Mouse (Mus musculus): ENCODE measurements around the gene Gm49395.

The Gm49395 gene

GRCm38 (mm10) chr13:115052568-115052967 is 49.2 kb downstream of the Gm49395 start:
- DNase-seq (ENCODE audit: low spot score in 2 of 2), result no peak

- no peak for DNase-seq (ENCODE audit: low spot score in 2 of 2)
These were observed 50.8 kb downstream of the Gm49395 start for GRCm38 (mm10) chr13:115050660-115051559.

- no peak for DNase-seq (ENCODE audit: low spot score in 2 of 2)
These were observed 59.1 kb downstream of the Gm49395 start for GRCm38 (mm10) chr13:115042652-115043051.

DNA sequence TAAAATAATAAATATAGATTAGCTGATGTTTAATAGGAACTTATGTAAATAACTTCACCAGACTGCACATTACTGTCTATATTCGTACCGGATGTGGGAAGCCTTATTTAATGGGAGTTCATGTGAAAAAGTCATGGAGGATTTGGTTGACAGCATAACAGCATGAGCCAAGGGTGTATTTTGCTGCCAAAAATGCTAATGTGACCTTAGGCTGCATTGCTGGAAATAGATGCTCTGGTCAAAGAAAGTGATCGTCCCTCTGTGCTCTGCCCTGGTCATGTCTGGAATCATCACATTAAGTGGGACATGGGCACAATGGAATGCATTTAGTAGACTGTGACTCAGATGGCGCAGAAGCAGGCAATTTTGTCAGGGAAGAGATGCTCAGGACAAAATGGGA is 64.4 kb downstream of the Gm49395 start:
- DNase-seq (ENCODE audit: low spot score in 2 of 2), result no peak

DNA sequence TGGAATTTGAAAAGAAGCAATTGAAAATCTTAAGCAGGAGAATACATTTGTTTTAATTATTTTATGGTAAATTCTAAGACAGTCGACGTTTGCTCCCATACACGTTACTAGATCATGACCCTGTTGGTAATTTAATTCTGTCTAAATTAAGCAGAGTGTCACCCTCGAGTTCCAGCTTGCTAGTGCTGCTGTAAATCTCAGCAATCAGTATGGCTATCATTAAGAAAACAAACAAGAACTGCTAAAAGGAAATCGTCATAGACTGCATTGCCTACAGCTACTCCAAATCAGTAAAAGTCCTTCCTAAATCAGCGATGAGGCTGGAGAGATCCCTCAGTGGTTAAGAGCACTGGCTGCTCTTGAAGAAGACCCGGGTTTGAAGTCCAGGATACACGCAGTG is 66.3 kb downstream of the Gm49395 start:
- DNase-seq (ENCODE audit: low spot score in 2 of 2), result no peak

DNA sequence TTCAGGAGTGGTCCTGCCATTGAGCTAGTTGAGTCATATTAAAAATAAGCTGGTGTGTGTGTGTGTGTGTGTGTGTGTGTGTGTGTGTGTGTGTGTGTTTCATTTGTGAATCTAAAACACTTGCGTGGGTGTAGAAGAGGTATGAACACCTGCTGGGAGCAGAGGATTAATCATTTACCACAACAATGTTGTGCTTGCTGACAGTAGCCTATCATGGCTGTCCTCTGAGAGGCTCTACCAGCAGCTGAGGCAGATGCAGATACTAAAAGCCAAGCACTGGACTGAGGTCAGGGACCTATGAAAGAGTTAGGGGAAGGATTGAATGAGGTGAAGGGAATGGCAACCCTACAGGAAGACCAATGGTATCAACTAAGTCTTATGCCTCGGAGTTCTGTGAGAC is 68.6 kb downstream of the Gm49395 start:
- no peak for DNase-seq (ENCODE audit: low spot score in 2 of 2)

- no peak for DNase-seq (ENCODE audit: low spot score in 2 of 2)
These were observed 70.3 kb downstream of the Gm49395 start for GRCm38 (mm10) chr13:115031177-115032000.

DNA sequence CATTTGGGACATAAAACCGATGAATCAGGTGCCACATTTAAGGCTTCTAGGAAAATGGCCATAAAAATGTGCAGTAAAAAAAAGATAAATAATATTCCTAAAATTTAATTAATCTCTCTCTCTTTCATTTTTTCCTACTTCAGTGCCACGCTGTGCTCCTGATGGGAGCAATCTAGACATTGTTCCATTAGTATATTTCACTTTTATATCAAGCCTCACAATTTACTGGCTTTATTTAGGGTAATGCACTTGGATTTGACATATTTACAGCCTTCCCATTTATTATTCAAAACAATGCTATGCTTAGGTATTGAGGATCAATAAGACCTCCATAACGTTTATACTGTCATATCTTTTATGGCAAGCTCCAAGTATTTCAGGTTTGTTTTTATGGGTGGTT is 76.3 kb downstream of the Gm49395 start:
- DNase-seq (ENCODE audit: low spot score in 2 of 2), result no peak

- no peak for DNase-seq (ENCODE audit: low spot score in 2 of 2)
These were observed 79.5 kb downstream of the Gm49395 start for GRCm38 (mm10) chr13:115022117-115022787.

DNA sequence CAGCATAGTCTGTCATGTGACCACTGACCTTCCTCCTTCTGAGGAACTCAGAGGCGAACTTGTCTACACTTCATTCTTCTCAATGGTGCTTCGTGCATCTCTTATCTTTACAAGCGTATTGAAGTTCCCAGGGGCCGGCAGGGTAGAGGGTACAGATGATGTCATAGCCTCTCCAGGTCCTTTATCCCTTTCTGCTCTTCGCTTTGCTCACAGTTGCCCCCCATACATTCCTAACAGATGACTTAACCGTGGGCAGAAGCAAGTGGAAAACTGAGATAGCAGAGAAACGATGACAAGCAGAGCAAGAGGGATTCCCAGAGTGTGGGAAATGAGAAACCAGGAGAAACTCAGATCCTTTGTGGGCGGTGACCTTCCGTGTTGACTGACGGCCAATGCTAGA is 80.3 kb downstream of the Gm49395 start:
- no peak for DNase-seq (ENCODE audit: low spot score in 2 of 2)

DNA sequence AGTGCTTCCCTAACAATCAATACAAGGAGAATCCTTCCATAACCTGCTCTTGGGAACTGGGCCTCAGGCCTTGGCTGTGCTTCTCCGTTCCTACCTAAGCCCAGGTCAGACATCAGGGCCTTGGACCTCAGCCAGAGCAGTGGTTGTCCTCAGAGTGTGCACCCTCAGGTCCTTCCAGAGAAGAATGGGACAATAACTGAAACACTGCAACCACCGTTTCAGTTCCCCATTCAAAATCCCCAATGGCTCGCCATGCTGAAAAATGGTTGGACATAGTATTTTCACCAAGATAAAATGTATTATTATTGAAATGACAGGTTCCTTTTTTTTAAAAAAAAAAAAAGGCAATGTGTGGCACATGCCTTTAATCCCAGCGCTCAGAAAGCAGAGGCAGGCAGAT is 81.0 kb downstream of the Gm49395 start:
- no peak for DNase-seq (ENCODE audit: low spot score in 2 of 2)

DNA sequence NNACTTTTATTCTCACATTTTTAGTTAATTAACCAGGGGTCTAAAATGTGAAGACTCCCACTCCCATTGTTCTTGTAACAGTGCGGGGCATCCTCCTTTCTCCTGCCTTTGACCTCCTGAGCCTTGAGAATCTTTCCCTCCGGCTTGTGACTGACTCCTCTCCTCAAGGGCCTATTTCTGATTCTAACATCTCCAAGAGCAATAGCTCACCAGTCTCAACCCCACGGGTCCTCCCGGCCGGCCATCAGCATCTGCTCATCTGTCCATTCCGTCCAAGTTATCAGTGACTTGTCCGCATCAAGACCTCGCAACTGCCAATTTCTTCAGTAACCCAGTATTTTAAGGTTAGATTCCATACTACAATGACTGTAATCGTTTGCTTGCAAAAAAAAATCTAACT is 84.2 kb downstream of the Gm49395 start:
- DNase-seq (ENCODE audit: low spot score in 2 of 2), result no peak

GRCm38 (mm10) chr13:115011547-115011946 is 90.2 kb downstream of the Gm49395 start:
- DNase-seq (ENCODE audit: low spot score in 2 of 2), result no peak

- DNase-seq (ENCODE audit: low spot score in 2 of 2), result no peak
These were observed 95.4 kb downstream of the Gm49395 start for GRCm38 (mm10) chr13:115006213-115006835.

GRCm38 (mm10) chr13:115005342-115005741 is 96.4 kb downstream of the Gm49395 start:
- DNase-seq (ENCODE audit: low spot score in 2 of 2), result no peak

DNA sequence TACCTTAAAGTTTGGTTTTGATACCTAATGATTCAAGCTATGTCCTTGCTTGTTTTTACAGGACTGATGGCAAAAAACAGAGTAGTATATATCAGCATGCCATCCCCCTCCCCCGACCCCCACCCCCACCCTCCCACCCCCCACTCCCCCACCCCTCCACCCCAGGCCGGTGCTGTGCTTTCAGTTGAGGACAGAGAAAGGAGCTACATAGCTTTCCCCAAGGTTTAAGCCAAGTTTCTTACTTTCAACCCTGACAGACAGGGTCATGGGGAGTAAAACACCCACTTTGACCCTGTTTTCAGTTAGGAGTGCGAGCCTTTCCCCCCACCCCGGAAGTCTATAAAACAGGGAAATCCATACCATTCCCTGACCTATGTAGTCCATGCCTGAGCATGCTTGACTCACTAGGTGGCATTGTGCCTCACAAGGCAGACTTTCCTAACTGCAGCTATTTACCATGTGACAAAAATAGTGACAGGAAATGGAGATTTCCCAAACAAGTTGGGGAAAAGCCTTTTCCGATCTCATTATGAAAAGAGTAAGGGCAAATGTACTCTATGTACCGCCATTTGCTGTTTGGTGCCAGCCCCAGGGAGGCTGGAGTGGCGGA is 98.2 kb downstream of the Gm49395 start:
- DNase-seq (ENCODE audit: low spot score in 2 of 2), result no peak

DNA sequence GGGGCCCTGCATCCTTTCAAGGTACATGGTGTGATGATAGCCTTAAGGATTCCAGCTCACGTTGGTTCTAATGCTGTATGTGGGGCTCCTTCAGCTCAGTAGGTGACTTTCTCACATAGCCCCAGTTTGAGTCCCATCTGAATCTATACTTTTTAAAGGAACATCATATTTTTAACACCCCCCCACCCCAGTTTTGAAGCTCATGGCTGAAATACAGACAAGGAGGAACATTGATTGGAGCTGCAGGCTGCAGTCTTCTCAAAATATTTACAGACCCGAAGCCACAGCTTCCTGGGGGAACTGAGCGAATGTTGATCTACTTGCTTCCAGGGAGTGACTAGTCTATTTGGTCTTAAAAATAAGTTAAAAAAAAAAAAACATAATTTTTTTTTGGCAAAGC is 98.9 kb downstream of the Gm49395 start:
- no peak for DNase-seq (ENCODE audit: low spot score in 2 of 2)

DNA sequence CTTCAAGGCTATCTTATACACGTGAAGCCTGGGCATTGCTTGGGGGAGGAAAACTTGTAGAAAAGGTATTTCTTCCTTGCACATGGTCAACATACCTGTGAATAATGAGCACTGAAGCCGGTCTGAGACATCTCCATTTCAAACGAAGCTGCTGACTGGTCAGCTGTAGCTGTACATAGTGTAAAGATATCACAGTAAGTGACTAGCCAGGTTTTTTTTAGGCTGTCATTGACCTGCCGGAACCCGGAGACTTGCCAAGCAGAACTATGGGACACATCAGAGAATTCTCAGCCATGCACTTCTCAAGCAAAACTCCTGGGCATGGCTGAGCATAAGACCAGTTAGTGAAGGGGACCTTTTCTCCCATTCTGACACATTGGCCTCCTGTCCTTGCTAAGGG is 99.6 kb downstream of the Gm49395 start:
- DNase-seq (ENCODE audit: low spot score in 2 of 2), result no peak

- no peak for DNase-seq (ENCODE audit: low spot score in 2 of 2)
These were observed 102.1 kb downstream of the Gm49395 start for GRCm38 (mm10) chr13:114999582-114999981.

GRCm38 (mm10) chr13:114998100-114998499 is 103.6 kb downstream of the Gm49395 start:
- no peak for DNase-seq (ENCODE audit: low spot score in 2 of 2)

- no peak for DNase-seq (ENCODE audit: low spot score in 2 of 2)
These were observed 109.3 kb downstream of the Gm49395 start for GRCm38 (mm10) chr13:114992260-114993014.
